Mouse (Mus musculus) activated CD4-positive, CD25-positive, alpha-beta regulatory T cell, adult 9 weeks (primary cell): ENCODE data around the gene Vsig2. TPM values are rescaled to one million over a fixed set of nuclear protein-coding genes. Genes with fewer than 3 reads are reported as not detected.

Experiments
- polyA plus RNA-seq: library from polyadenylated mRNA; unstranded; fragments of 100-300 nt; shearing (Covaris generic); gene quantifications from one replicate; pipeline ENCODE4 v1.2.1, GENCODE M21; 2017

Vsig2 gene
- polyA plus RNA-seq: not detected

DNA sequence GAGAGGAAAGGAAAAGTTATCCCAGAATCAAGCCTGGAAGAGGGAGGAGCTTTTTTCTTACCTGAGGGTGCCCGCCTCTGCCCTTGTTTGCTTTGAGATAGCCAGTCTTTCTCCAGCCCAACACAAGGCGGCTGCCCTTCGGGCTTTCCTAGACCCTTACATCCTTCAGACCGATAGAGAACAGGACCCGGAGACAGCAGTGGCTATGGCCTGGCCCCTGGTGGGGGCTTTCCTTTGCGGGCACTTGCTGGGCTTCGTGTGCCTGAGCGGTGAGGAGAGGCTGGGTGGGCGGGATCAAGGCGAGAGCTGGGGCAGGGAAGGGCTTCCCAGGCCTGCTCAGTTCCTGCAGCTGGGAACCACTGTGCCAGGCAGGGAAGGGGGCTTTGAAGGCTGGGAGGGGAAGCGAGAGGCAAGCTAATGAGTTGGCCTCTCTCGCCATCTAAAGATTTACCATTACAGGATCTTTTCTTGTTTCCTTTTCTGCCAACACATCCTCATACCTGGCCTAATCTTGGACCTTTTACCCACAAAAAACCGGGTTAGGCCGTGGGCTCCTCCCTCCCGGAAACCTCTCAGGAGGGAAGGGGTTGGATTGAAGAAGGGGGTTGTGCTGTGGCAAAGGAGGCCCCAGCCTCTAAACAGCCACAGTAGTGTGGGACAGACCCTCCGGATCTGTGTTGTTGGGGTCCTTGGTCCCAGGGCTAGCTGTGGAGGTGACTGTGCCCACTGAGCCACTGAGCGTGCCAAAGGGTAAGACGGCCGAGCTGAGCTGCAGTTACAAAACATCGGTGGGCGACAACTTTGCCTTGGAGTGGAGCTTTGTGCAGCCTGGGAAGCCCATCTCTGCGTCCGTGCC is at the start of gene Vsig2:
TSS of gene Vsig2 (plus strand) at position 86 of the 856 bp plus-strand sequence.

DNA sequence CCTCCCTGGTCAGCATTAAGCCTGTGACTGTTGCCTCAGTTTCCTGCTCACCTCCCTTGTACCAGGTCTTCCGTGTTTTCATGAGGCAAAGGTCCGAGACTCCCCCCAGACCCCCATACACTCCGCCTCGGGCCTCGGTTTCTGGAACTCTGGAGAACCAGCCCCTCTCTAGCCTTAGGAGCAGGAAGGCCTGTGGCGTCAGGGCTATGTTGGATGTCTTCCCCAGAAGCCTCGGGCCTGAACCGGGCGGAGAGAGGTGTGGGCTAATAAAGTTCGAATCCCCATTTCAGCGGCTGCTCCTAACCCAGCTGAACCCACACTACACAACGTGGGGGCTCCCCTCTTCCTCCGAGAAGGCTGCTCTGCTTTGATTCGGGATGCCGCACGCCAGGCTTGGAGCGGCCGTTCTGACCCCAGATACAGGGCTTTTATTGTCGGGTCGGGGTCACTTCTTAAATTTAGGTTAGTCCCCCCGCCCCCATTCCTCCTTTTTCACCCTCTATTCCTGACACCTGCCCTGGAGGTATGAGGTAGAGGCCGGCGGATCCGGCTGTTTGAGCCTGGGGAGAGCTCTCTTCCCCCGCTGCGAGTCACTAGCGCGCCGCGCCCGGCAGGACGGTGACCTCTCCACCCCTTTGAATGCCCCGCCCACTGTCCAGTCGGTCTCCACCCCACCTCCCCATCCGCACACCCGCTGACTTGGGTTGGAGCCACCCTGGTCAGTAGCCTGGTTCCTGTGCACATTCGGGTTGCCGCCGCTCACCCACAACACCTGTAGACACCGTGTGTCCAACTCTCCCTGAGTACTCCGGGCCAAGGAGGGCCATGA is 11.4 kb upstream of the Vsig2 start, which contains the start of gene Esam:
TSS of gene Esam (plus strand) at position 683 of the 829 bp plus-strand sequence.

DNA sequence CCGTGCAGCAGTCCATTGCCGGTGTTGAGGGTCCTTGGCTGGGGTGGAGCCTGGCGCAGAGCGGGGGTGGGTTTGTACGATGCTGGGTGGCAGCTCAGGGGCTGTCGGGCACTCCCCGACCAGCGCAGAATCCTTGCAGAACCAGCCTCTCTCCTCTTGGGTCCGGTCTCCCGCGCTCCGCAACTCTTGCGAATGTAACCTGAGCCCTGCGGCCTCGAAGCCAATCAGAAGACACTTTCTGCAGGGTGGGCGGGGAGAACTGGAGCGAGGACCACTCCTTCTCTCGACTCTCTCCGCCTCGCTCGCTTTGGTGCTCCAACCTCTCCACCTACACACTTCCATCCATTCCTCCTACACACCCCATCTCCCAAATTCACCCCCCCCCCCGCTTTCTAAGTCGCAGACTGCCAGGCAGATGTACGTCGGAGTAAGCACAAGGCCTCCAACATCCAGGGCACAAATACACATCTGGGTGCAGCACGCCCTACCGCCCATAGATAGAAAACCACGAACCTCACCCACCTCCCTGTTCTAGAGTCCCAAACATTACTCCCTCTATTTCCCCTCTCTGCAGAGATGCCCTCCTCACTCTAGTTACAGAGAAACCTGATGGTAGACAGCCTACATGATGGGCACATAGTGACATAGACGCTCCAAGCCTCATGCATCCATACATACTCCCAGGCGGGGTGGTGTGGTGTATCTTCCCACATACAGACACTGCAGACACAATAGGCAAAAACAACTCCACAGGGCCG is 13.7 kb downstream of the Vsig2 start, which contains the start of gene Nrgn:
TSS of gene Nrgn (minus strand) at position 369 of the 758 bp plus-strand sequence.

DNA sequence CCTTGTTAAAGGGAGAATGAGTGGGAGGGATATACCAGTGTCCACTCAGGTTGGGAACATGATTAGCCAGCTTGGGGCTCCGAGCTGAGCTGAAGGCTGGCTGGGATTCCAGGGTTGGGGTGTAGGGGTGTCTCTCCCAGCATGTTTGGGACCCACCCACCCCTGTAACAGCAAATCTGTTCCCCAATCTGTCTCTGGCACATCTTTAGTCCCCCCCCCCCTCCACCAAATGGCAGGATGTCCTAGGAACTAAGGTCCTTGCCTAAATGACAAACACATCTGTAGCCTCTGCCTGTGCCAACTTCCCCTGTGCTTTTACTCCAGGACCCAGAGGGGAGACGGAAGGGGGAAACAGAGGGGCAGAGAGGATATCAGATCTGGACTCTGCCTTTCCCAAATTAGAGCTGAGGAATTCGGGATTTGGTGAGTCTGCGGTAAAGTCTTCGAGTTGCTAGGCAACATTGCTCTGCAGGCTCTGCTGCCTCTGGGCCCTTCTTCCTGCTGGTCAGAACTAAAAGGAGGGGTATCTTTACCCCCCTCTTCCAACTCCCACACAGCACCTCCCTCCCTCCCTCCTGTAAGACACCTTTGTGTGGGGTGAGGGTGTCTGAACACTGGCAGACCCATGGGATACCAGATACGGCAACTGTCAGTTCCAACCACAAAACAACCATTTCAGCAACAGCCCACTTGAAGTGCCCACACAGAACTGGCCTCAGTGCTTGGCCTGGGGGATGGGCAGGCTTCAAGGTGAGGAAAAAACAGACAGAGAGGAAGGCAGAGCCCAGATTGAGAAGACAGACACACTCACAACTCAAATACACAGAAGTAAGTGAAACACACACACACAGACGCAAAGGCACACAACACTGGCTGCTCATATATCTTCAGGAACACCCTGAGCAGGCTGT is 16.0 kb downstream of the Vsig2 start, which contains the start of gene Siae:
TSS of gene Siae (plus strand) at position 861 of the 911 bp plus-strand sequence.

Other genes starting within 250 kb of the Vsig2 start
- gene Ccdc15, start 190.8 kb upstream of the Vsig2 start, polyA plus RNA-seq: 7.1 TPM
- not detected for gene Hepacam, start 171.9 kb upstream of the Vsig2 start, polyA plus RNA-seq
- not detected for gene Robo4, start 137.4 kb upstream of the Vsig2 start, polyA plus RNA-seq
- not detected for gene Robo3, start 106.0 kb upstream of the Vsig2 start, polyA plus RNA-seq
- gene Msantd2, start 49.9 kb upstream of the Vsig2 start, polyA plus RNA-seq: 6.8 TPM
- not detected for gene Esam, start 11.2 kb upstream of the Vsig2 start, polyA plus RNA-seq
- 3.9 TPM for gene Nrgn, start 13.6 kb downstream of the Vsig2 start, polyA plus RNA-seq
- 21.4 TPM for gene Siae, start 16.4 kb downstream of the Vsig2 start, polyA plus RNA-seq
- 0.70 TPM for gene Spa17, start 74.5 kb downstream of the Vsig2 start, polyA plus RNA-seq
- 184 TPM for gene Tbrg1, start 118.1 kb downstream of the Vsig2 start, polyA plus RNA-seq
- not detected for gene Panx3, start 130.0 kb downstream of the Vsig2 start, polyA plus RNA-seq
- gene Olfr160, start 177.0 kb downstream of the Vsig2 start, polyA plus RNA-seq: not detected
- not detected for gene Olfr874, start 205.9 kb downstream of the Vsig2 start, polyA plus RNA-seq
- not detected for gene Olfr875, start 232.6 kb downstream of the Vsig2 start, polyA plus RNA-seq